Mouse (Mus musculus): ENCODE data around the gene Pim2. TPM values are rescaled to one million over a fixed set of nuclear protein-coding genes. Genes with fewer than 3 reads are reported as not detected.
"Not testable (repeated sequence)": the region's sequence is repeated elsewhere in the genome, so short reads cannot be mapped to it uniquely, and the experiment has no call there.

Pim2 gene
- polyA plus RNA-seq, 1 experiment from 2014 or later, result 10.0 TPM

- Histone ChIP-seq H3K27me3 (no peaks in the 10 kb centered on the region), H3K27ac (no peak overlapping the region), H3K4me3 (no peak overlapping the region), H3K9me3 (replicated peaks) (no peaks in the 10 kb centered on the region), H3K9ac (no peak overlapping the region), H3K4me1 (no peaks in the 10 kb centered on the region), H3K4me2 (replicated peaks) (no peak overlapping the region), H3K36me3 (peaks cover 10% of the 10 kb centered on the region; the same call in 1 of the 2 replicates)
- no peak for ATAC-seq (ENCODE audit: low FRiP score)
- 94% methylated on average over 1 of the region's 1 CpGs for WGBS
Observed at GRCm38 (mm10) chrX:7867141-7867540, 10.9 kb upstream of the Pim2 start.

DNA sequence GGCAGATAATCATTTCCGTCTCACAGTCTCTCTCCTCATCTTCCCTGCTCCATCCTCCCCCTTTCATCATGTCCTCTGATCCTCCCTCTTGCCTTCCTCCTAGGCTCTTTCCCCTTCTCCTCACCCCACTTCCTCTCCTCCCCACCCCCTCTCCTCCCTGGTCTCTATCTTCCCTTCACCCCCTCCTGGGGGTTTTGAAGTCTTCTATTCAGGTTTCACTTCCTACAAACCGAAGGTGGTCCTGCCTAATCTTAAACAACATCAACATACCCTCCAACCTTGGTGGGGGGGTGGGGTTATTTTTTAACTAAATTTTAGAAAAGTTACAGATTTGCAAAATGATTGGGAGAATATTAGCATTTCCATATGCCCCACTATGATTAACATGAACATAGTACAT lies 9.6 kb upstream of the Pim2 start:
- 32% methylated on average over 2 of the region's 2 CpGs for WGBS
- Histone ChIP-seq H3K9ac (no peak overlapping the region), H3K4me2 (replicated peaks) (no peak overlapping the region)

GRCm38 (mm10) chrX:7869826-7870225 lies 8.2 kb upstream of the Pim2 start:
- WGBS, result 36% methylated on average over 3 of the region's 3 CpGs
- Histone ChIP-seq H3K36me3 (peaks cover 18% of the 10 kb centered on the region; the same call in 1 of the 2 replicates), H3K27me3 (no peaks in the 10 kb centered on the region), H3K4me1 (no peaks in the 10 kb centered on the region), H3K4me2 (replicated peaks) (no peak overlapping the region), H3K9ac (no peak overlapping the region), H3K9me3 (replicated peaks) (no peaks in the 10 kb centered on the region), H3K4me3 (no peak overlapping the region), H3K27ac (no peak overlapping the region)
- no peak for ATAC-seq (ENCODE audit: low FRiP score)

More for the DNA sequence above, 9.6 kb upstream of the Pim2 start:
- Histone ChIP-seq H3K4me3 (no peak overlapping the region), H3K27ac (no peak overlapping the region), H3K36me3 (peaks cover 11% of the 10 kb centered on the region; the same call in 1 of the 2 replicates), H3K9me3 (replicated peaks) (no peaks in the 10 kb centered on the region), H3K4me1 (no peaks in the 10 kb centered on the region), H3K27me3 (no peaks in the 10 kb centered on the region)
- no peak for ATAC-seq (ENCODE audit: low FRiP score)

DNA sequence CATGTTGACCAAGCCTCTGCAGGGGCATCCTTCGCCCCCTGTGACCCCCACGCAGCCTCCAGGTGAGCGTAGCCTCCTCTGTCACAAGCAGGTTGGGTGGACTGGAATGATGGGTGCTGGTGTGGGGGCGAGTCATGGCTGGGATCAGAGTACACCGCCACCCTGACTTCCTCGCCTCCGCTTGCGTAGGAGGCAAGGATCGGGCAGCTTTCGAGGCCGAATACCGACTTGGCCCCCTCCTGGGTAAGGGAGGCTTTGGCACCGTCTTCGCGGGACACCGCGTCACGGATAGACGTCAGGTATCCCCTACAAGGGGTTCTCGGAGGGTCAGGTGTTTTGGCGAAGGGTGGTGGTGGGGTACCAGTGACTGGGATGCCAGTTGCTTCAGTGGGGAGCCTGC lies 433 bp downstream of the Pim2 start:
- Histone ChIP-seq H3K9ac (peak overlapping the region; percentile 49), H3K9me3 (replicated peaks) (no peaks in the 10 kb centered on the region), H3K27me3 (no peaks in the 10 kb centered on the region), H3K4me2 (replicated peaks) (peak overlapping the region; percentile 80), H3K36me3 (0 out of 2 replicates have a peak, but pooled peaks cover 7% of the 10 kb centered on the region), H3K4me3 (peak overlapping the region; percentile 41), H3K27ac (no peak overlapping the region), H3K4me1 (peaks cover 9% of the 10 kb centered on the region; the same call in 1 of the 2 replicates)
- 12% methylated on average over 21 of the region's 21 CpGs for WGBS
- ATAC-seq (ENCODE audit: low FRiP score), result no peak; the same call in 1 of the 2 replicates

DNA sequence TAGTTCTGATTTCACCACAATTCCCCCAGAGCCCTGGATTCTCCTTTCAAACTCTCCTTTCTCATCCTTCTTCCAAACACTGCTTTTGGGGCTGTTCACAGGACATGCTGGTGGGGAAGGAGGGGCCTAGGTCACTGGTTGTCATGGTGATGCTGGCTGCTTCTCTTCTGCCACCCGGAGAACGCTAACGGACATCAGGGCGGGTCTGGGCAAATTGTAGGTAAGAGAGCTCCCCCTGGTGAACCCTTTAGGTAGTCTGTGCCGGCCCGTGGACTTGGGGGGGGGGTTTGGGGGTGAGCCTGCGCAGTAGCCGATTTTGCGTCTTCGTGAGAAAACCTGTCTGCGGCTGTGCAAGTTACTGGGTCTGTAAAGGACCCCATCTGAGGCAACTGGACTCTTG lies 1.8 kb downstream of the Pim2 start:
- H3K9ac ChIP-seq, result no peak overlapping the region
- no peak overlapping the region for H3K27ac ChIP-seq
- peak overlapping the region; percentile 13 for H3K4me3 ChIP-seq
- H3K27me3 ChIP-seq, result no peaks in the 10 kb centered on the region
- ATAC-seq (ENCODE audit: low FRiP score), result peak; percentile 63
- 16% methylated on average over 11 of the region's 11 CpGs for WGBS
- peak overlapping the region; percentile 80 for H3K4me2 ChIP-seq (replicated peaks)
- H3K9me3 ChIP-seq (replicated peaks), result no peaks in the 10 kb centered on the region
- H3K4me1 ChIP-seq, result peaks cover 10% of the 10 kb centered on the region
- H3K36me3 ChIP-seq, result no peaks in the 10 kb centered on the region

GRCm38 (mm10) chrX:7883841-7884567 lies 5.9 kb downstream of the Pim2 start, which contains the start of gene Slc35a2:
Gene Slc35a2, plus strand, starts transcription at chrX:7884028.
- Histone ChIP-seq H3K27ac (peak within 1 kb of the TSS; percentile 85), H3K36me3 (0 out of 2 replicates have a peak, but pooled peaks cover 2% of the 10 kb centered on the region), H3K9me3 (replicated peaks) (no peaks in the 10 kb centered on the region), H3K4me1 (peaks cover 7% of the 10 kb centered on the region), H3K4me2 (replicated peaks) (peak within 1 kb of the TSS; percentile 61), H3K4me3 (peak within 1 kb of the TSS; percentile 53), H3K27me3 (no peaks in the 10 kb centered on the region), H3K9ac (peak within 1 kb of the TSS; percentile 54)
- 20% methylated on average over 49 of the region's 49 CpGs for WGBS
- ATAC-seq (ENCODE audit: low FRiP score), result peak; percentile 88

DNA sequence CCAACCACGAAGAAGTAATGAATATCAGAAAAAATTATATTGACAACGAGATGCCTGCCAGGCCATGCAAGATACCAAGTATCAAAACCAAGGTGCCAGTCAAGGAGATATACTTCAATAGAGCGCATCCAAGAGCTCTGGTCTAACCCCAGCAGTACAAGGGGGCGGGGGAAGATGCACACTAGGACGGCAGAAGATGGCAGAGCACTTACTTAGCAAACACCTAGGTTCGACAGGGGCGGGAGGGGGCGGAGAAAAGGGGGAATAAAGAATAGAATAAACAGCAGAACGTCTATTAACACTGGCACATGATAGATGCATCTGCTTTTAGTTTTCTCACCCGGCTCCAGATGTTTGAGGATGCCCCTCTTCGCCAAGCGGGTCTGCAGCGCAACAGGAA lies 20.1 kb downstream of the Pim2 start:
- Histone ChIP-seq H3K9ac (peak overlapping the region; percentile 53), H3K27me3 (no peaks in the 10 kb centered on the region), H3K27ac (0 out of 2 replicates have a peak overlapping the region, but pooled peaks have one; percentile 86), H3K4me2 (replicated peaks) (peak overlapping the region; percentile 62), H3K4me3 (peak overlapping the region; percentile 53), H3K36me3 (peaks cover 17% of the 10 kb centered on the region), H3K9me3 (replicated peaks) (no peaks in the 10 kb centered on the region), H3K4me1 (peaks cover 8% of the 10 kb centered on the region)
- no peak for ATAC-seq (ENCODE audit: low FRiP score)
- WGBS, result 39% methylated on average over 13 of the region's 13 CpGs

- H3K4me1 ChIP-seq, result peaks cover 8% of the 10 kb centered on the region
- peak within 1 kb of the TSS; percentile 62 for H3K4me2 ChIP-seq (replicated peaks)
- peak within 1 kb of the TSS; percentile 53 for H3K4me3 ChIP-seq
- H3K27me3 ChIP-seq, result no peaks in the 10 kb centered on the region
- no peaks in the 10 kb centered on the region for H3K9me3 ChIP-seq (replicated peaks)
- H3K27ac ChIP-seq, result peak within 1 kb of the TSS; percentile 86
- H3K36me3 ChIP-seq, result peaks cover 15% of the 10 kb centered on the region
- peak within 1 kb of the TSS; percentile 53 for H3K9ac ChIP-seq
- WGBS, result 19% methylated on average over 62 of the region's 62 CpGs
- peak; percentile 99 for ATAC-seq (ENCODE audit: low FRiP score)
Observed at GRCm38 (mm10) chrX:7898880-7899874, 21.1 kb downstream of the Pim2 start, which contains the start of the genes Pqbp1 and Timm17b. Gene Pqbp1, minus strand, starts transcription at chrX:7899269. Gene Timm17b, plus strand, starts transcription at chrX:7899357.

- Histone ChIP-seq H3K27me3 (no peaks in the 10 kb centered on the region), H3K4me3 (no peak overlapping the region), H3K27ac (no peak overlapping the region), H3K4me1 (0 out of 2 replicates have a peak, but pooled peaks cover 2% of the 10 kb centered on the region), H3K9me3 (replicated peaks) (no peaks in the 10 kb centered on the region), H3K4me2 (replicated peaks) (no peak overlapping the region), H3K36me3 (0 out of 2 replicates have a peak, but pooled peaks cover 10% of the 10 kb centered on the region), H3K9ac (no peak overlapping the region)
- WGBS, result 95% methylated on average over 5 of the region's 5 CpGs
- no peak for ATAC-seq (ENCODE audit: low FRiP score)
Observed at GRCm38 (mm10) chrX:7904441-7904840, 26.4 kb downstream of the Pim2 start.

GRCm38 (mm10) chrX:7907735-7908134 lies 29.7 kb downstream of the Pim2 start, which contains the start of gene Gm10491:
Gene Gm10491, minus strand, starts transcription at chrX:7907835.
- Histone ChIP-seq H3K27ac (no peak within 1 kb of the TSS), H3K4me3 (no peak within 1 kb of the TSS), H3K9me3 (replicated peaks) (no peaks in the 10 kb centered on the region), H3K9ac (no peak within 1 kb of the TSS), H3K4me1 (no peaks in the 10 kb centered on the region), H3K4me2 (replicated peaks) (no peak within 1 kb of the TSS), H3K27me3 (no peaks in the 10 kb centered on the region), H3K36me3 (0 out of 2 replicates have a peak, but pooled peaks cover 10% of the 10 kb centered on the region)
- no peak for ATAC-seq (ENCODE audit: low FRiP score)
- WGBS, result 78% methylated on average over 5 of the region's 5 CpGs

DNA sequence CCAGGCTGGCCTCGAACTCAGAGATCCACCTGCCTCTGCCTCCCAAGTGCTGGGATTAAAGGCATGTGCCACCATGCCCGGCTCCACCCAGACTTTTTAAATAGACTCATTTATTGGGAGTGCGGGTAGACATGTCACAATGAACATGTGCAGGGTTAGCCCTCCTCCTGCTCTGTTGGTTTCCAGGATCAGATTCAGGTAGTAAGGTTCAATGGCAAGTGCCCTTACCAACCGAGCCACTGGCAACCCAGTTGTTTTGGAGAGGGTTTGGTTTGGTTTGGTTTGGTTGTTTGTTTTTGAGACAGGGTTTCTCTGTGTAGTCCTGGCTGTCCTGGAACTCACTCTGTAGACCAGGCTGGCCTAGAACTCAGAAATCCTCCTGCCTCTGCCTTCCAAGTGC lies 31.2 kb downstream of the Pim2 start, which contains the start of gene Gm10490:
Gene Gm10490, plus strand, starts transcription at position 301 of the 400 bp plus-strand sequence.
- ATAC-seq (ENCODE audit: low FRiP score); H3K4me1 ChIP-seq; H3K27me3 ChIP-seq; H3K9ac ChIP-seq; H3K27ac ChIP-seq; H3K36me3 ChIP-seq; H3K4me2 ChIP-seq (replicated peaks); H3K9me3 ChIP-seq (replicated peaks); H3K4me3 ChIP-seq: not testable (repeated sequence)
- 92% methylated on average over 4 of the region's 4 CpGs for WGBS

Data from hindbrain, embryonic 12.5 days (tissue).